Mouse (Mus musculus) intestine, embryonic 14.5 days (tissue): ENCODE measurements at regions not wholly inside any gene's neighbourhood (a gene's known extent, or its start where the extent isn't known, plus 50 kb on each side); places are given as distances from the start of the nearest gene placed in this dataset.
A peak's percentile ranks its signal among the peaks of the same experiment; 100 is the strongest.

Experiments
- ATAC-seq: fragments of 200-750 bp; cut with Nextera tagmentation; replicated peaks from 2 replicates; pipeline ENCODE4 v1.8.0; 2017; ENCODE audit warnings: low read depth, moderate number of reproducible peaks, moderate TSS enrichment, moderate library complexity; ENCODE audit not compliant: low FRiP score, low TSS enrichment
- DNase-seq: peaks from one replicate; pipeline ENCODE4 v3.0.0-alpha.2; 2018; ENCODE audit warnings: low spot score
- H3K27ac ChIP-seq: fragments of 300-500 bp; sonication (generic); 2 replicates; pipeline ENCODE4 v1.5.1; 2014; ENCODE audit warnings: low read depth, mild to moderate bottlenecking, control low read depth
- H3K27me3 ChIP-seq: fragments of 300-500 bp; sonication (generic); replicated peaks from 2 replicates; pipeline ENCODE4 v1.6.1; 2014; ENCODE audit warnings: low read length, control low read depth; ENCODE audit not compliant: control insufficient read depth, insufficient read depth
- H3K36me3 ChIP-seq: fragments of 300-500 bp; sonication (generic); 2 replicates; pipeline ENCODE4 v1.6.1; 2014; ENCODE audit warnings: low read length, control low read depth; ENCODE audit not compliant: control insufficient read depth, insufficient read depth
- H3K4me1 ChIP-seq: fragments of 300-500 bp; sonication (generic); replicated peaks from 2 replicates; pipeline ENCODE4 v1.6.1; 2014; ENCODE audit warnings: low read length, control low read depth, mixed read lengths; ENCODE audit not compliant: control insufficient read depth, insufficient read depth
- H3K4me2 ChIP-seq: fragments of 300-500 bp; sonication (generic); 2 replicates; pipeline ENCODE4 v1.6.1; 2014; ENCODE audit warnings: low read length
- H3K4me3 ChIP-seq: fragments of 300-500 bp; sonication (generic); 2 replicates; pipeline ENCODE4 v1.5.1; 2014; ENCODE audit warnings: low read depth, low read length, control low read depth, mixed read lengths
- H3K9ac ChIP-seq: fragments of 300-500 bp; sonication (generic); 2 replicates; pipeline ENCODE4 v1.6.1; 2014; ENCODE audit warnings: mild to moderate bottlenecking, low read length
- H3K9me3 ChIP-seq: fragments of 300-500 bp; sonication (generic); 2 replicates; pipeline ENCODE4 v1.6.1; 2016; ENCODE audit warnings: low read length, control low read depth; ENCODE audit not compliant: control insufficient read depth
- WGBS: fragments of 180-500 bp; shearing (Covaris S2); extraction: QIAGEN DNeasy Blood & Tissue Kit; methylation state at CpG from one replicate; pipeline ENCODE4 v1.1.7; 2014; 5-methylcytosine and 5-hydroxymethylcytosine counted together

DNA sequence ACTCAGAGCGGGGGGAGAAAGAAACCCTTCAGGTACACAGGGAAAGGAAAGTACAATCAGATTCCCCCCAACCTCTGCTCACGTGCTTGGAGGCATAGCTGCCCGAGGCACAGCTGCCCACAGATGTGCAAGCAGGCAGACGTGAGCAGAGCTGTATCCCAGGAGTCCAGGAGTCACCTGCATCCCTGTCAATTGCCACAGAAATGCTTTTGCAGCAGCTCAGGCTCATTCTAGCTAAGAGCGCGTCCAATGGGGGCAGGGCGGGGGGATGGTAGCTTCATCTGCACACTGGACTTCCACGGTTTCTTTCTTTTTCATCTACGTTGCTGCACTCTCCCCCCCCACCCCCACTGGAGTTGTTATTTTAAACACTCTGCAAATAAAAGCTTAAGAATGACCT lies 66.0 kb upstream of the Fat4 start:
- no peak overlapping the region for H3K27ac ChIP-seq
- H3K9me3 ChIP-seq, result no peaks in the 10 kb centered on the region
- no peak overlapping the region for H3K9ac ChIP-seq
- no peak overlapping the region for H3K4me3 ChIP-seq
- no peaks in the 10 kb centered on the region for H3K4me1 ChIP-seq
- no peak for DNase-seq
- no peak for ATAC-seq
- WGBS, result 45% methylated on average over 9 of the region's 9 CpGs
- H3K27me3 ChIP-seq, result no peaks in the 10 kb centered on the region
- no peaks in the 10 kb centered on the region for H3K36me3 ChIP-seq
- H3K4me2 ChIP-seq, result no peak overlapping the region

DNA sequence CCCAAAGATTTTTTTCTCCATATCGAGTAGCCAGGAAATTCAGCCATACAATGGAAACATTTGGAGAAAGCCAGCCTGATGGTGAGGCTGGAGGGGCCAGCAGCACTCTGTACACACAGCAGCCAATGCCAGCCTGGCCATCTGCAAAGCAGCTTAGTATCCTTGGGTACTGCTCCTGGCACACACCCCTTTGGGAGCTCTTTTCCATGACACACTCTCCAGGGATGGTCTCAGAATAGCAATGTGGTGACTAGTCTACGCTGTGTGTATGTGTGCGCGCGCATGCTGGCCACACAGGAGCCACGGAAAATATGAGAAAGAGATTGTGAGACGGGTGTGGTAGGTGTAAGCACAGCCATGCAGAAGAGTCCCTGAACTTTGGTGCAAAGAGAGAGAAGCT lies 66.4 kb upstream of the Fat4 start:
- ATAC-seq, result no peak
- H3K4me1 ChIP-seq, result no peaks in the 10 kb centered on the region
- no peak overlapping the region for H3K4me2 ChIP-seq
- no peak for DNase-seq
- H3K9ac ChIP-seq, result no peak overlapping the region
- WGBS, result 88% methylated on average over 7 of the region's 7 CpGs
- no peaks in the 10 kb centered on the region for H3K36me3 ChIP-seq
- H3K27me3 ChIP-seq, result no peaks in the 10 kb centered on the region
- H3K4me3 ChIP-seq, result no peak overlapping the region
- no peaks in the 10 kb centered on the region for H3K9me3 ChIP-seq
- H3K27ac ChIP-seq, result no peak overlapping the region

DNA sequence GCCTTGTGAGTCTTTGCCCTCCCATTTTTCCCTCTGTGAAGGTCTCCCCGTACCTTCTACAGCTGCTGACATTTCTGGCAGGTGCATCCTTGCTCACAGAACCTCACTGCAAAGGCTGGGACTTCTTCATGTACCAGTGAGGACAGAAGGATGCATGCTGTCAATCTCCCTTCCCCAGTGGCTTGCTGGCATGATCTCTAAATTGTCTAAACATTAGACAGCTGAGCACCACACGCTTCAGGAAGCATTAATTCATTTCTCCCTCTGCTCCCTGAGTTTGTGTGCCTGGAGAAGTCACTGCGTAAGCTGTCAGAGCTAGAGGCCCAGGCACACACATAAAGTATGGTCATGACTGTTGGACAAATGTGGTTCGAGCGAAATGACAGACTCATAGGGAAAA lies 69.1 kb upstream of the Fat4 start:
- no peak for ATAC-seq
- DNase-seq, result peak; percentile 6
- Histone ChIP-seq H3K27ac (no peak overlapping the region), H3K9ac (no peak overlapping the region), H3K9me3 (no peaks in the 10 kb centered on the region), H3K27me3 (no peaks in the 10 kb centered on the region), H3K4me3 (no peak overlapping the region), H3K4me1 (no peaks in the 10 kb centered on the region), H3K4me2 (no peak overlapping the region), H3K36me3 (no peaks in the 10 kb centered on the region)
- 71% methylated on average over 5 of the region's 5 CpGs for WGBS

DNA sequence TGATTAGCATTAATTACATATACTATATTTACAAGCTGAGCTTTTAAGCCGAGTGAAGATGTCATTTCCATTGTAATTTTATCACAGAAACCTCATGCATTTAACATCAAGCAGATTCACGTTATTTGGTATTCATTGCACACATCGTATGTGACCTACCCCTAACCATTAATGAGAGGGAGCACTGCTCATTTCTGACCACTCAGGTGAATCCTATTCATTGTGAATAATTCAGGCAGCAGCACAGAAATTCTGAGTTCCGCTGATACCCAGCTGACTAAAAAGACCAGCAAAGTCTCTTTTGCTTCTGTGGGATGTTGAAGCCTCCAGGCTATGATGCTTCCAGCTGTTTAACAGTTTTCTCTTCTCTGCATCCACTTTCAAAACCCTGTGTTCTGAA lies 74.3 kb upstream of the Fat4 start:
- Histone ChIP-seq H3K27me3 (no peaks in the 10 kb centered on the region), H3K4me2 (no peak overlapping the region), H3K9me3 (no peaks in the 10 kb centered on the region), H3K4me1 (no peaks in the 10 kb centered on the region), H3K4me3 (no peak overlapping the region), H3K27ac (no peak overlapping the region), H3K36me3 (no peaks in the 10 kb centered on the region), H3K9ac (no peak overlapping the region)
- ATAC-seq (no peak), DNase-seq (no peak)
- WGBS, result 87% methylated on average over 4 of the region's 4 CpGs

DNA sequence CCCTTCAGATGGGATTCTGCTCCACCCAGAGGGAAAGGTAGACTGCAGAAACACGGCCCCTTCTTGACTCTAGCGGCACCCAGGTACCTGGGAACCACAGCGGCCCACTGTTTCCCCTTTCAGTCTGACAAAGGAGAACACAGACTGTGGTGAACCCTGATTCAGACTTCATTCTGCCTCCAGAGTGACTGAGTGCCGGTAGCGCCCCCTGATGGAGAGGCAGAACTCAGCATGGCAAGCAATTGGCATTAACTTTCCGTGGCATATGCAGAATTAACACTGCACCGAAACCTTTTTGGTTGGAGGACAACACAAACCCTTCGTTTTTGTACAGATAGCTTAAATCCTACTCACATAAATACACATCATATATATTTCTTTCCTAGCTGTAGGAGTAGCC lies 75.1 kb upstream of the Fat4 start:
- 87% methylated on average over 8 of the region's 8 CpGs for WGBS

DNA sequence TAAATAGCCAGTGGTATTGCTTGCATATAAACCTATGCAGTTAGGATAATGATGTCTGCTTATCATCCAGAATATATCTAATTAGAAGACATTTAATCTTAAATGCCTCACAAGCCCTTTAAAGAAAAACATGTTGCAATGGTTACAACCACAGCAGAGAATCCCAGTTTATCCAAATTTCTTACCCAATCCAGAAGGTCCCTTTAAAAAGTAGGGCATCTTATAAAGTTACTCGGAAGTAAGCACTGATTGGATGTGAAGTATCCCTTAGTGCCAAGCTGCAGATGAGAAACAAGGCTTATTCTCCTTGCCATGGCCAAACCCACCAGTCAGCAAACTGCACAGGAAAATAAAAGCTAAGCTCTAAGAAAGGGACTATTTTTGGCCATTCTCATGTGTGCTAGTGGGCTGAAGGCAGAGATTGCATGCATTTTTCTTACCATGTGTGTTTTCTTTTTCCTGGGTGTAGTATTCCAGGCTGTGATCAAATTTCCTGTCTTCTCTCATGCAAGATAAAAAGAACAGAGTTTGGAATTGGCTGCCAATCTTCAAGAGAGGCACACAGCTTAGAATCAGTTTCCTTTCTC lies 80.2 kb upstream of the Fat4 start:
- Histone ChIP-seq H3K27me3 (no peaks in the 10 kb centered on the region), H3K4me1 (no peaks in the 10 kb centered on the region), H3K9ac (no peak overlapping the region), H3K36me3 (no peaks in the 10 kb centered on the region), H3K4me2 (no peak overlapping the region), H3K4me3 (no peak overlapping the region), H3K9me3 (no peaks in the 10 kb centered on the region), H3K27ac (no peak overlapping the region)
- WGBS, result 63% methylated on average over 1 of the region's 1 CpGs
- ATAC-seq (no peak), DNase-seq (no peak)

More for the DNA sequence above, 75.1 kb upstream of the Fat4 start:
- Histone ChIP-seq H3K9me3 (no peaks in the 10 kb centered on the region), H3K27ac (no peak overlapping the region), H3K4me2 (no peak overlapping the region), H3K36me3 (no peaks in the 10 kb centered on the region), H3K4me3 (no peak overlapping the region), H3K27me3 (no peaks in the 10 kb centered on the region), H3K9ac (no peak overlapping the region), H3K4me1 (no peaks in the 10 kb centered on the region)
- ATAC-seq, result no peak
- no peak for DNase-seq

DNA sequence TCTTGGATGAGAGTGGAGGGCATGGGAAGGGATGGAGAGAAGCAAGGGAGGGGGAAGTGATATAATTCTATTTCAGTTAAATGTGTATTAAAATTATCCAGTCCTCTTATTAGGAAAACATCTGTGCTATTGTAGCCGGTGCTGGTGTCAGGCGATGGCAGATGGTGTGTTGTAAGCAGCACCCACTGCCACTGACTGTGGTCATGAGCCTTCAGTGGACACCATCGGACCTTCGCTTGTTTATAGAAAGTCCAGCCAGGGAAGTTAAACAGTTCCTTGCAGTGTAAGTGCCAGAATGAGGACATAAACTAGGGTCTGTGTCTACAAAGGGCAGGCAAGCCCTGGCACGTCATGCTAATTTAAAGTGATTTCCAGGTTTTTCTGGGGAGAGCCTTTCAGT lies 80.7 kb upstream of the Fat4 start:
- ATAC-seq, result no peak

DNA sequence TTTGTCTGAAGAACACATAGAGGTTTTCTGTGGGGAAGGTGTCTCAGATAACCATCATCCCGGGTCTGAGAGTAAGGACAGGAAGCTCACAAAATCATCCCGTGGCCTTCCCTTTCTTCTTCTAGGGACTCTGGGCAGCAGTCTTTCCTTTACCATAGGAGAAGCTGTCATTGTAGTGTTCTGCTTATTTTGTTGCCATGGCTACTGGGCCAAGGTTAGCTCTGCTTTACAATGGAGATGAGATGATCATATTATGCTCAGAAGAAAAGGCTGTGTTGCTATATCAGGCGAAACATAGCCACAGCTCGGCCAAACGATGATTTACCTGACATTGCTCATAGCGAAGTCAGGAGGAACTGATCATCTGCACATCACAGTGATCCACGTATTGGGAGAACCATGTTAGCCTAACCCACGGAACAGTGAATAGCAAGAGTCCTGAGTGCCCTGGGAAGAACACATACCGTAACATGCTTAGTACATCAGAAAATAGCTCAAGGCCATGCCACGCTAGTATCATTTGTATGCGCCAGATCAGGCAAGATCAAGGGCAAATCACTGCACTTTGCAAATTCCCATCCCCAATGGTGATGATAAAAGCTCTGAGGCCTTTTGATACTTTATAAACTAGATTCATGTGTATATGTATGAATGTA lies 91.0 kb upstream of the Fat4 start:
- no peak overlapping the region for H3K4me2 ChIP-seq
- no peaks in the 10 kb centered on the region for H3K9me3 ChIP-seq
- no peaks in the 10 kb centered on the region for H3K27me3 ChIP-seq
- no peak for DNase-seq
- ATAC-seq, result no peak
- H3K4me1 ChIP-seq, result no peaks in the 10 kb centered on the region
- 84% methylated on average over 11 of the region's 11 CpGs for WGBS
- H3K9ac ChIP-seq, result no peak overlapping the region
- no peak overlapping the region for H3K27ac ChIP-seq
- no peak overlapping the region for H3K4me3 ChIP-seq
- H3K36me3 ChIP-seq, result no peaks in the 10 kb centered on the region

More for the DNA sequence above, 80.7 kb upstream of the Fat4 start:
- 33% methylated on average over 5 of the region's 5 CpGs for WGBS
- no peak for DNase-seq
- H3K4me2 ChIP-seq, result no peak overlapping the region
- no peak overlapping the region for H3K9ac ChIP-seq
- H3K4me1 ChIP-seq, result no peaks in the 10 kb centered on the region
- H3K27ac ChIP-seq, result no peak overlapping the region
- no peaks in the 10 kb centered on the region for H3K27me3 ChIP-seq
- H3K9me3 ChIP-seq, result no peaks in the 10 kb centered on the region
- H3K36me3 ChIP-seq, result no peaks in the 10 kb centered on the region
- H3K4me3 ChIP-seq, result no peak overlapping the region

DNA sequence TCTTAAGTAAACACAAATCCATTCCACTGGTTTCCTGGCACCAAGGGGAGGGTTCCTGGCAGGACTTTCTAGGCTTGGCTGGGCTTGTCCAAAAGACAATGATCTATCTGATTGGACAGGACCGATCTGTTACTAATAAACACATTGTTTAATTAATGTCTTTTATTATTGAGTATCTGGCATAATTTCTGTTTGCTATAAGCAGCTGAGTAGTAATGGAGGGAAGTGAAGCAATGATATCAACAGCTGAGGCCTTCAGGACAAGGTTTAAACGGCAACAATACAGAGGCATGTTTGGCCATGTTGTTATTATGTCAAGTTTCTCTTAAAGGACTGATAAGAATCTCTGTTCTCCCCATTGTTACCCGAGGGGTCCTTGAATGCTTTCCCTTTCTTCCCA lies 93.5 kb upstream of the Fat4 start:
- no peak for DNase-seq
- WGBS, result 78% methylated on average over 3 of the region's 3 CpGs
- Histone ChIP-seq H3K36me3 (no peaks in the 10 kb centered on the region), H3K4me2 (no peak overlapping the region), H3K9me3 (no peaks in the 10 kb centered on the region), H3K9ac (no peak overlapping the region), H3K4me3 (no peak overlapping the region), H3K4me1 (no peaks in the 10 kb centered on the region), H3K27me3 (no peaks in the 10 kb centered on the region), H3K27ac (no peak overlapping the region)
- no peak for ATAC-seq
